Mouse (Mus musculus) liver, postnatal 0 days (tissue): ENCODE measurements at regions not wholly inside any gene's neighbourhood (a gene's known extent, or its start where the extent isn't known, plus 50 kb on each side); places are given as distances from the start of the nearest gene placed in this dataset.

Experiments used
- CTCF ChIP-seq: sonication (generic); IDR thresholded peaks from 2 replicates; pipeline ENCODE4 v1.5.1; 2016; ENCODE audit warnings: antibody characterized with exemption, low read depth
- EP300 ChIP-seq: IDR thresholded peaks from 2 replicates; pipeline ENCODE4 v1.6.1; 2016; ENCODE audit warnings: antibody characterized with exemption, low read depth, mild to moderate bottlenecking

DNA sequence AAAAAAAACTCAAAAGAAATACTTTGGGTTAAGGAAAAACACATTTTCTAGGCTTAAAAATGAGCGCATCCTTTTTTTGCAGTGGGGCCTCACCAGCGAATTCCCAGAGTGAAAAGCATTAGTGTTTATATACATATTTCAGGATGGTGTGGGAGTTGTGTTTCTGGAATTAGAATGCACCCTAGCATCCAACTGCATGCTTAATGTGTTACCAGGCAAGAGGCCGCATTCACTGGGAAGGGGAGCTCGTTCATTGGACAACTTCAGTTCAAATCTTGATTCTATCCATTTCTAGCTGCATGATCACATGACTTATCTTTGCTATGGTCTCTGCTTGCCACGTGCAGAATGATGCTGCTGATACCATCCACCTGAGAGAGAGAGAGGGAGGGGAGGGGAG lies 64.4 kb upstream of the Neurl1b start:
- no peak for TF ChIP-seq EP300
- no peak for TF ChIP-seq CTCF
